Mouse (Mus musculus): Measurements from ENCODE around the gene Stat5a. TPM values are rescaled to one million over a fixed set of nuclear protein-coding genes. Genes with fewer than 3 reads are reported as not detected.

Stat5a gene
- polyA plus RNA-seq, 1 experiment from 2014 or later = 13.0 TPM

DNA sequence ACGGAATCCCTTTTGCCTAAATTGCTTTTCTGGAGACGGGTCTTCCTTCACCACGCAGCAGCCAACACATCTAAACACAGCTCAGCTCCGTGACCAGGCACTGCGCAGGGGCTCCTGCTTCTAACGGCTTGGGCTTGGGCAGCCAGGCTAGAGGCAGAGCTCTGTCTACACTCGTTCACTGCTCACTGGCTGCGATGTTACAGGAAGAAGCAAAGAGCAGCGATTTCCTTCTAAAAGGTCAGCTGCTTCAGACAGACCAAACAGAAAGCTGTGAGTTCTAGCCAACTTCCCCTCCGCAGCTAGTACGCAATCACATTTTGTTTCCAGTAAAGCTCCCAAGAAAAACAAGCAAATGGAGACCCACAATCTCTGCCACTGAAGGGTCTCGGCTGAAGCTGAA, 36.8 kb upstream of the Stat5a start:
- no peaks in the 10 kb centered on the region for H3K27me3 ChIP-seq (ENCODE audit: control insufficient read depth, insufficient read depth, low read length)
- H3K27ac ChIP-seq (replicated peaks) = 0 out of 2 replicates have a peak overlapping the region, but pooled peaks have one; percentile 26
- no peak overlapping the region for H3K4me3 ChIP-seq (ENCODE audit: low read depth, low read length)
- H3K4me2 ChIP-seq (replicated peaks; ENCODE audit: low read depth) = peak overlapping the region; percentile 29; the same call in 1 of the 2 replicates
- H3K4me1 ChIP-seq (replicated peaks; ENCODE audit: control insufficient read depth, insufficient read depth) = no peaks in the 10 kb centered on the region
- no peaks in the 10 kb centered on the region for H3K36me3 ChIP-seq (ENCODE audit: control insufficient read depth, insufficient read depth, low read length)
- no peaks in the 10 kb centered on the region for H3K9me3 ChIP-seq (ENCODE audit: control insufficient read depth, low read length)
- ATAC-seq (ENCODE audit: low FRiP score, low TSS enrichment) (no peak), DNase-seq (ENCODE audit: low spot score) (no peak)
- WGBS = 47% methylated on average over 12 of the region's 12 CpGs
- TF ChIP-seq CTCF (IDR thresholded peaks at IDR 0.05; ENCODE audit: low read depth) = no peak
- TF ChIP-seq EP300 (optimal IDR thresholded peaks at IDR 0.05) = no peak
- no peak overlapping the region for H3K9ac ChIP-seq (ENCODE audit: low read length)

GRCm38 (mm10) chr11:100823543-100824313, 35.4 kb upstream of the Stat5a start:
- DNase-seq (ENCODE audit: low spot score) (no peak), ATAC-seq (ENCODE audit: low FRiP score, low TSS enrichment) (no peak)
- Histone ChIP-seq H3K4me1 (replicated peaks; ENCODE audit: control insufficient read depth, insufficient read depth) (no peaks in the 10 kb centered on the region), H3K4me2 (replicated peaks; ENCODE audit: low read depth) (no peak overlapping the region), H3K27me3 (ENCODE audit: control insufficient read depth, insufficient read depth, low read length) (no peaks in the 10 kb centered on the region), H3K9me3 (ENCODE audit: control insufficient read depth, low read length) (no peaks in the 10 kb centered on the region), H3K4me3 (ENCODE audit: low read depth, low read length) (no peak overlapping the region), H3K36me3 (ENCODE audit: control insufficient read depth, insufficient read depth, low read length) (no peaks in the 10 kb centered on the region), H3K9ac (ENCODE audit: low read length) (no peak overlapping the region), H3K27ac (replicated peaks) (no peak overlapping the region)
- no peak for TF ChIP-seq EP300 (optimal IDR thresholded peaks at IDR 0.05)
- no peak for TF ChIP-seq CTCF (IDR thresholded peaks at IDR 0.05; ENCODE audit: low read depth)
- WGBS = 64% methylated on average over 8 of the region's 8 CpGs

DNA sequence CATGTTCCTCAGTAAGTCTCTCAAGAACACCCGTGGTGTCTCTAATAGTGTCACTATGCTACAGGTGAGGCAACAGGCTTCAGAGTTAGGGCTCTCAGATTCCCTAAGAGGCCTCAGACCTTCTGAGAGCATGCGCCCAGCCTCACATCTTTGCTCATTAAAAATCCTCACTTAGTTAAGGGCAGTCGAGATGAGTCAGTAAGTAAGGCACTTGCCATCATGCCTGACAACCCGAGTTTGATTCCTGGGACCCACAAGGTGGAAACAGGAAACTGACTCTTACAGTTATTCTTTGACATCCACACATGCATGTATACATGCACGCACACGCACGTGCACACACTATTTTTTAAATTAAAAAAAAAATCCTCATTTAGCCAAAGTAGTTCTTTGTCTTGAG, 34.7 kb upstream of the Stat5a start:
- TF ChIP-seq EP300 (optimal IDR thresholded peaks at IDR 0.05) (no peak), CTCF (IDR thresholded peaks at IDR 0.05; ENCODE audit: low read depth) (no peak)
- Histone ChIP-seq H3K4me1 (replicated peaks; ENCODE audit: control insufficient read depth, insufficient read depth) (no peaks in the 10 kb centered on the region), H3K4me2 (replicated peaks; ENCODE audit: low read depth) (no peak overlapping the region), H3K36me3 (ENCODE audit: control insufficient read depth, insufficient read depth, low read length) (no peaks in the 10 kb centered on the region), H3K4me3 (ENCODE audit: low read depth, low read length) (no peak overlapping the region), H3K27me3 (ENCODE audit: control insufficient read depth, insufficient read depth, low read length) (no peaks in the 10 kb centered on the region), H3K27ac (replicated peaks) (no peak overlapping the region), H3K9me3 (ENCODE audit: control insufficient read depth, low read length) (no peaks in the 10 kb centered on the region), H3K9ac (ENCODE audit: low read length) (no peak overlapping the region)
- ATAC-seq (ENCODE audit: low FRiP score, low TSS enrichment) = no peak
- WGBS = 78% methylated on average over 7 of the region's 7 CpGs
- DNase-seq (ENCODE audit: low spot score) = no peak

GRCm38 (mm10) chr11:100825451-100825850, 33.7 kb upstream of the Stat5a start:
- no peaks in the 10 kb centered on the region for H3K4me1 ChIP-seq (replicated peaks; ENCODE audit: control insufficient read depth, insufficient read depth)
- no peaks in the 10 kb centered on the region for H3K9me3 ChIP-seq (ENCODE audit: control insufficient read depth, low read length)
- no peak for TF ChIP-seq EP300 (optimal IDR thresholded peaks at IDR 0.05)
- no peak for TF ChIP-seq CTCF (IDR thresholded peaks at IDR 0.05; ENCODE audit: low read depth)
- H3K9ac ChIP-seq (ENCODE audit: low read length) = no peak overlapping the region
- 85% methylated on average over 9 of the region's 9 CpGs for WGBS
- H3K4me3 ChIP-seq (ENCODE audit: low read depth, low read length) = no peak overlapping the region
- DNase-seq (ENCODE audit: low spot score) (no peak), ATAC-seq (ENCODE audit: low FRiP score, low TSS enrichment) (no peak)
- H3K36me3 ChIP-seq (ENCODE audit: control insufficient read depth, insufficient read depth, low read length) = no peaks in the 10 kb centered on the region
- no peak overlapping the region for H3K27ac ChIP-seq (replicated peaks)
- H3K4me2 ChIP-seq (replicated peaks; ENCODE audit: low read depth) = no peak overlapping the region
- H3K27me3 ChIP-seq (ENCODE audit: control insufficient read depth, insufficient read depth, low read length) = no peaks in the 10 kb centered on the region

DNA sequence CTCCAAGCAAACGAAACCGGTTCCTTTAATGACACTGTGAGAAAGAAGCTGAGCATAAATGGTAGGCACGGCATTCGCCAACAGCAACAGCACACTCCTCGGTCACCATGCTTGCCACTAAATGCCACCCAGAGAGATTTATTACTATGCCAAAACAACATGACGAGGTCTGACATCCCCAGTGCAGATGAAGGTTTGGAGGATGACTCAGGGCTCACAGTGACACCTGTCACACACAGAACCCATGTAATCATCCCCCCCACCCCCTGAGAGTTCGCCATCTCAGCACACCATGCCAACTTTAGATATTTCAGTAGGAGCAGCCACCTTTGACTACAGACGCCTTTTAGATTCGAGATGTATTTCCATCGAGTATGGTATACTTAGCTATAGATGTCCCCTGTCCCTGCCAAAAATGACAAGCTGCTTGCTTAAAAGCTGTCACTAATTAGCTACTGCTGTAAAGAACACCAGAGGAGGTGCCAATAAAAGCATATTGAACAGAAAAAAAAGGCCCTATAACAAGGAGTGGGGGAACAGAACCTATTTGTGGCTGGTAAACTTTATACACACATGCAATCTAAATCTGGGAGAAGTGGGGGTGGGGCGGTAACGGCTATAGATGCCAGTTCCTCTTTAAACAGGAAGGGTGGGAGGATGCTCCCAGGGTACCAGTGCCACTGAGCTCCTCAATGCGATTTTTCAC, 32.8 kb upstream of the Stat5a start:
- ATAC-seq (ENCODE audit: low FRiP score, low TSS enrichment) (no peak), DNase-seq (ENCODE audit: low spot score) (no peak)
- Histone ChIP-seq H3K27me3 (ENCODE audit: control insufficient read depth, insufficient read depth, low read length) (no peaks in the 10 kb centered on the region), H3K27ac (replicated peaks) (no peak overlapping the region), H3K4me3 (ENCODE audit: low read depth, low read length) (no peak overlapping the region), H3K9me3 (ENCODE audit: control insufficient read depth, low read length) (no peaks in the 10 kb centered on the region), H3K9ac (ENCODE audit: low read length) (no peak overlapping the region), H3K4me1 (replicated peaks; ENCODE audit: control insufficient read depth, insufficient read depth) (no peaks in the 10 kb centered on the region), H3K4me2 (replicated peaks; ENCODE audit: low read depth) (no peak overlapping the region), H3K36me3 (ENCODE audit: control insufficient read depth, insufficient read depth, low read length) (no peaks in the 10 kb centered on the region)
- TF ChIP-seq CTCF (IDR thresholded peaks at IDR 0.05; ENCODE audit: low read depth) (no peak), EP300 (optimal IDR thresholded peaks at IDR 0.05) (no peak)
- 81% methylated on average over 13 of the region's 13 CpGs for WGBS

DNA sequence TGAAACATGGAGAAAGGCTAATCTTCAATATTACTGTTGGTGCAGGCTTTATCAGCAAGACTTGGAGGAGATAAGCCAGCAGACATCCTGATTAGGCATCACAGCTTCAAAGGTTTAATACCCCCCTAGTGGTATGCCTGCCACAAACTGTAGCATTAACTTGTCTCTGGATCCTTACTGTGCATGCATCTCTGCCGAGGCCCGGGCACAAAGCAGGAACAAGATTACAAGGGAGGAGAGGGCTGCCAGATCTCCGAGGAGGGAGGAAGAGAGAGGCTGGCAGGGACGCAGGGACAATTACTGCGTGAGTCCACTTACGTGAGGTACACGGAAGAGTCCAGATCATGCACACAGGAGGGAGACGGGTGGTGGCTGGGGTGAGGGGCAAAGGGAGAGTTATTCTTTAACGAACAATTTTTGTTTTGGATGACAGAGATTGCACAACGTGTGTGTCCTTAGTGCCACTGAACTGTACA, 30.4 kb upstream of the Stat5a start:
- 0 out of 2 replicates have a peak, but pooled peaks have one; percentile 2 for TF ChIP-seq CTCF (IDR thresholded peaks at IDR 0.05; ENCODE audit: low read depth)
- TF ChIP-seq EP300 (optimal IDR thresholded peaks at IDR 0.05) = no peak
- Histone ChIP-seq H3K4me3 (ENCODE audit: low read depth, low read length) (no peak overlapping the region), H3K4me1 (replicated peaks; ENCODE audit: control insufficient read depth, insufficient read depth) (no peaks in the 10 kb centered on the region), H3K4me2 (replicated peaks; ENCODE audit: low read depth) (no peak overlapping the region), H3K36me3 (ENCODE audit: control insufficient read depth, insufficient read depth, low read length) (no peaks in the 10 kb centered on the region), H3K9ac (ENCODE audit: low read length) (no peak overlapping the region), H3K9me3 (ENCODE audit: control insufficient read depth, low read length) (no peaks in the 10 kb centered on the region), H3K27me3 (ENCODE audit: control insufficient read depth, insufficient read depth, low read length) (no peaks in the 10 kb centered on the region), H3K27ac (replicated peaks) (no peak overlapping the region)
- WGBS = 56% methylated on average over 10 of the region's 10 CpGs
- no peak for DNase-seq (ENCODE audit: low spot score)
- ATAC-seq (ENCODE audit: low FRiP score, low TSS enrichment) = no peak
